Mouse (Mus musculus): ENCODE data around the gene Gm10912.
"Not testable (repeated sequence)": the region's sequence is repeated elsewhere in the genome, so short reads cannot be mapped to it uniquely, and the experiment has no call there.

The Gm10912 gene

DNA sequence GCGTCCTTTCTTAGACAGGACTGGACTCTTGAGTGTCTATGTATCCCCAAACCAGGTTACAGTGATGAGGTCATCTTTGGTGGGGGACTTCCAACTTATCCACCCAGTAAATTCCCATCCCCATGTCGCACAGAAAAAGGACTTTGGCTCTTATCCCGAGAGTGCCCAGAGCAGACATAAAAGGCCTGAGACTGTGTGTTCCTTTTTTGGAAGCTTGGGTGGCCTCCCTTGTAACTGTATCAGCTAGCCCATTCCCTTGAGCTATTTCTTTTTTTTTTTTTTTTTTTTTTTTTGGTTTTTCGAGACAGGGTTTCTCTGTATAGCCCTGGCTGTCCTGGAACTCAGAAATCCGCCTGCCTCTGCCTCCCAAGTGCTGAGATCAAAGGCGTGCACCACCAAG is at the start of gene Gm10912:
Gene Gm10912 (plus strand): TSS at position 301 of the 400 bp plus-strand sequence.
- not testable (repeated sequence) for DNase-seq

DNA sequence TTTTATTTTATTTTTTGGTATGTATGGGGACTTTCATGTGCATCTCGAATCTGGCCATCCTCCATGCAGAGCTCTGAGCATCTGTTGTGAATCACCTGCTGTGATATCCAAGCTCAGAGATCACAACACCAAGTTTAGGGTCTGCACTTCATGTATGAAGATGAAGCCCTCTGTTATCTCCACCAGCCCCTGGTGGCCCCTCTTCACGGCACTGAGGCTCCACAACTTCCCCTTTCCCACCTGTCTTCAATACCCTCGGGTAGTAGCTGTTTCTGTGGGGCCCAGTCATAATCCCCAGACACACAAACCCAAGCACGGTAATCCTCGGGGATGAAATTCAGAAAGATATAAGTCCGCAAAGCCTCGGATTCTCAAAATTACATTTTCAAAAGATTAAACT is 42.5 kb upstream of the Gm10912 start:
- DNase-seq = no peak

DNA sequence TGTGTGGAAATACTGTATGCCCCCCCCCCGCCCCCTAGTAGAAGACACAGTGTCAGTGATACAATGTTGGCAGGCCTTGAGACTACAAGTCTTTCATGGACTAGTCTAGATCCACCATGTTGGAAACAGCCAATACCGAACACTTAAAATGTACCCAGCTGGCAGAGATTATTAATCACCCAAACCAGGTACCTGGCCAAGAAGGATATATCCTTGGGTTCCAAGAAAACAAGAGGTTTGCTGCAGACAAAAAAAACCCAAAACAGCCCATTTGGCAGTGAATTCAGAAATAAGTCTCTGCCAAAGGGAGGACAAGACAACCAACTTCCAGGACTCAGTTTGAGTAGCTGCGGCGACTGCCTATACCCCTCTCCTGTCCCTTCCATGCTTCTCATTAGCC is 41.0 kb upstream of the Gm10912 start:
- no peak for DNase-seq

DNA sequence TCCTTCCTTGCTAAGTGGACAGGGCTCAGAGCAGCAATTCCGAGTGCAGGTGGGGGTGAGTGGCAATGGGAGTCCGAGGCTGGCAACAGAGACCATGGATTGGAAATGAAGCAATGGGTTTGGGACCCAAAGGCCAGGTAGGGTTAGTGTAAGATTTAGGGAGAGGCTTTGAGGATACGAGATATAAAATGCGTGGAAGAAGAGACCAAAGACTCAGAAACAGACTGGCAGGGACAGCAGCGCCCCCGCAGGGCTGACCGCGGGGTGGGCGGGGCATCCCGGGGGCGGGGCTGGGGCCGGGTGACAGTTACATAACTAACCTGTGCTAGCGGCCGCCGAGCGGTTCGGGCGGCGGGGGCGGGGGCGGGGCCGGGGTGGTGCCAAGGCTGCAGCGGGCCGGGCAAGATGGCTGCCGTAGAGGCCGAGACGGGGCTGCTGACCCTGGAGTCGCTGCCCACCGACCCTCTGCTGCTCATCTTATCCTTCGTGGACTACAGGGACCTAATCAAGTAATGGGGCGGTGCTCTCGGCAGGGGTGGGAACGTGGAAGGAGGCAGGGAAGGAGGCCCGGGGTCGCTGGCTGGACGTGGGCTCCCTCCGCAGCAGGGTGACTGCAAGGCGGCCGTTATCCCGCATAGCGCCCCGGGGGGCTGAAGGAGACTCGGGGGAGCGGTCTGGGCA is 38.0 kb upstream of the Gm10912 start, which contains the start of gene Fbxo3:
Gene Fbxo3 (plus strand): TSS at position 264 of the 681 bp plus-strand sequence.
- peak; percentile 91 to 93 for DNase-seq

DNA sequence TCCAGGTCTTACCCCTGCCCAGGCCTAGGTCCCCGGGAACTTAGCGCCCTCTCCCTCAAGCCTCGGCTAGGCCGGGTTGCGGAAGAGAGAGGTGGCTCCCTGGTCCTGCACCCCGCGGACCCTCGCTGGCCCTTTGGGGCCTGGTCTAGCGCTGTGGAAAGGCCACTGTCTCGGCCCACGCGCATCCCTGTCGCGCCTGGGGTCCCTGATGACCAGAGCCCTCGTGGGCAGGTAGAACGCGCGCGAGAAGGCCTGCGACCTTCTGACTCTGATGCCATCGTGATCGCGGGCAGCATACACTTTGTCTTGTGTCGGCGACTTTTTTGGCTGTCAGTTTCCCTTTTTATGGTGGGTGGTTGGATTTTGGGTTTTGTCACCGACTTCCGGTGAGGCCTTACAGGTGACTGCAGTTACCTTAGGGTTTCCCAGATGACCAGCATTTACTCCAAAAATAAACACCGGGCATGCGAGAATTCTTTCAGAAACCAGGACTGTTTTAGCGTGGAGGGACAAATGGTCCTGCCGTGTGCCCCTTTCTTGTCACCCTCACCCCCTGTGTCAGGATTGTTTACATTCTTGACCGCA is 37.4 kb upstream of the Gm10912 start, which contains the start of gene 4931422A03Rik:
Gene 4931422A03Rik (minus strand): TSS at position 223 of the 585 bp plus-strand sequence.
- no peak for DNase-seq

DNA sequence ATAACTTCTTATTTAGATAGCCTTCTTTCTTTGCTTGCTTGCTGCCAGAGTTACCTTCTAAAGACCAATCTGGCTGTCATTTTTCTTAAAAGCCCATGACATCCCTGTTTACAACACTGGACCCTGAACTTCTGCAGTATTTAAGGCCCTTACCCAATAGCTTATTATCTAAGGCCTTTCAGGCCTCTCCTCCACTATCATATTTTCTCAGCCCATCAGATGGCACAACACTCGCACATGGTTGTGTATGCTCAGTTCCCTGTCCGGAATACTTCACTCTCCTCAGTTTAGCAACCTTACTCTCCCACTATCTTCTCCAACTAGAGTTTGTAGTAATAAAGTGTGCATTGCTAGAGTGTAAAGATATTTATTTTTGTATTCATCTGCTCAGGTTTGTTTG is 36.6 kb upstream of the Gm10912 start:
- no peak for DNase-seq

DNA sequence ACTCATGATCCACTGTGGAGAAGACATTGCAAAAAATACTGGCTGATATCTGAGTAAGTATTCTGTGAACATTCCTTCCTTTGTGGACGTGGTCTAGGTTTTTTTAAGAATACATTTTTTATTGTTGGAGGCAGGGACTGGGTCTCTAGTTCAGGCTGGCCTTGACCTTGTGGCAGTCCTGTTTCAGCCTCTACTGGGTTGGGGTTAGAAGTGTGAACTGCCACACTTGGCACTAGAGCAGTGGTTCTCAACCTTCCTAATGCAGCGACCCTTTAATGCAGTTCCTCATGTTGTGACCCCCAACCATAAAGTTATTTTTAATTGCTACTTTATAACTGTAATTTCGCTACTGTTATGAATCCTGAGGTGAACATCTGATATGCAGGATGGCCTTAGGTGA is 35.2 kb upstream of the Gm10912 start:
- no peak for DNase-seq

DNA sequence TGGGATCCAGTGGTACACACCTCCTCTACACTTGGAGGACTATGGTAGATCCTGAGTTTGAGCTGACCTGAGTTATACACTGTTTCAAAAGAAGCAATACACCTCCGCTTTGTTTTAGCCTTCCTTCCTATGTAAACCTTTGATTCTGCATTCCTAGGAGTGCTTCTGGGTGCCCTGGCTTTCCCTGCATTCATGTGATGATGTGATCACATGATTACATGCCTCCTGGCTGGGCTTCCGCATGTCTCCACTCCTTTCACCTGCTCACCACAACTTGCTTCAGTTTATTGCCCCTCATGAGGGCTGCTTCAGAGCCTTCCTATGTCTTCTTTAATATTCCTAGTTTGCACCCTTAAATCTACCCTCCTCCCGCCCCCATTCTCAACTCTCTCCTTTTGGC is 33.6 kb upstream of the Gm10912 start:
- DNase-seq = no peak

DNA sequence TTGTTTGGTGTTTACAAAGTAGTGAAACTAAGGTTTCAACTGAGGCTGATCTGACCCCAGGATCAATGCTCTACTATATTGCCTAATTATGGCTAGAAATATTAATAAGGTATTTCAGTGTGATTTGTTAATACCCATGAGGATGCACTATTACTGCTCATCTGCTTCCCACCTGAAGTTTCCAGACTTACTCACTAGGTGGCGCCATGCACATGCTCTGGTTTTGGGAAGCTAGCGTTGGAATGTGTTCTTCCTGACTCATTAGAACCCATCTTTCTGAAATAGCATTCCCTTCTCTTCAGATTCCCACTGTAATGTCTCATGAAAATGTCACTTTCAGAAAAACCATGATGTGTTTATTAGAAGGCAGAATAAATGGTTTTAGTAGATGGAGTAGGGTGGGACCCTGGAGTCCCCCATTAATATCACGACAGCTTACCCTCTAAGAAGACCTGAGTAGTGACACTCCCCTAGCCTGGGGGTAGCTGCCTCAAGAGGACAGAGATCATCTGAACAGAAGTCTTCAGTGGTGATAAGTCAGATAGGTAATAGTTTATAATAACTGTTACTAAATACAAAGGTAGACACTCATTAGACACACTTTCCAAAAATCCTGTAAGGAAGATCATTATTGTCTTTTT is 30.7 kb upstream of the Gm10912 start:
- DNase-seq = peak in 1 of 2 experiments; percentile 74

DNA sequence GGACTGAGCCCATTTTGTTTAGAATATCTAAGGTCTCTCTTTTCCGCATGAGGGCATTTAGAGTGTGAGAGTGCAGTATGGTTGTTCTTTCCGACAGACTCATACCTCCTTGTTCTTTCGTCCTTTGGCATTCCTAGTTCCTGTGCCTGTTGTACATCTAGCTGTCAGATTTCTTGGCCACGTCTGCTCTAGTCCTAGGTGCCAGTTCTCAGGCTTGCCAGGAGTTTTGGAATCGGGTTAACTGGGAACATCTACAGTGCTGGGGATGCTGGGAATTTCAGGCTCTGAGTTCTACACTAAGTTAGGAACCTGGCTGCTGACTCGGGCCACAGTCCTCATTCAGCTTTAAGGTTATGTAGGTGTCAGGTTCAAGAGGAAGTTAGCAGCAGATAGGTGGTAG is 30.0 kb upstream of the Gm10912 start:
- DNase-seq = no peak

DNA sequence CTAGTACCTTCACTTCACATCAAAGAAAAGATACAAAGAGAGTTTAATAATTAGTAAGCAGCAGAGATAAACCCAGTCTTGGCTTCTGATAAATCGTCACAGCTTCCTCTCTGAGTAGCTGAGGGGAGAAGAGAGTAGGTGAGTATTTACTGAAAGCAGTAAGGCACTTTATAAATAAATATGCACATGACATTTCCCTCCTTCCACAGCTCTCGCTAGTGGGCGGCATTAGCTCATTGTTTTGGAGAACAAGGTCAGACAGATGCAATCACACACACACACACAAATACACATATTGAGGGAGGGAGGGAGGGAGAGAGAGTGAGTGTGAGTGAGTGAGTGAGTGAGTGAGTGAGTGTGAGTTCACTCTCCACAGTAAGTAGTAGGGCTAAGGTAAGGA is 29.3 kb upstream of the Gm10912 start:
- no peak for DNase-seq

DNA sequence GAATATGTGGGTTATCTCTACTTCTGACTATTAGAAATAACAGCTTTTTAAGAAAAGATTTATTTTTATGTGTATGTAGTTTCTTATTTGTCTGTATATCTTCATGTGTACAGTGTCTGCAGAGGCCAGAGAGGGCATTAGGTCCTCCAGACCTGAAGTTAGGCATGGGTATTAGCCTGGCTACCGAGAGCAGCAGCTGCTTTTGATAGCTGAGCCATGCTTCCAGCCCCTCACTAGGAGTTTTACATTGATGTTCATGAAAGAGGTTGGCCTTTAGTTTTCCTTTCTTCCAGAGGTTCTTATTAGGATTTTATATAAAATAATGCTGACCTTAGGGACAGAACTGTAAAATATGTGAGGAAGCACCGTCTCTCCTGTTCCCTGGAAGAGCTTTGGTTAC is 27.4 kb upstream of the Gm10912 start:
- no peak for DNase-seq

DNA sequence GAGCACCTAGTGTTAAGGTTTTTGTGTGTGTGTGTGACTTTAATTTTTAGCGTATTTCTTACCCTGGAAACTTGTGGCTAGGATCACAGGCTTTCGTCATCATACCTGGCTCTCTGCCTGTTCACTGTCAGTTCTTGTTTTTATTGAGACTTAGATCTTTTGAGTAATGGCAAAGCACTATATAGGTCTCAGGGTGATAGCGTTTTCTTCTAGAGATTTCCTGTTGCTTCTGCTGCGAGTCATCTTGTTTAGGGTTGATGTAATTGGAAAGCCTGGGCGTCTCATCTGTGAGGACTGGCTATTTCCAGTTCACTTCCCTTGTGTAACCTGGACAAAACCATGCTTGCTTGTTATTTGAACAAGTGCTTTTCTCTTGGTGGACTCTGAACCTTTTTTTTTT is 24.0 kb upstream of the Gm10912 start:
- no peak for DNase-seq

DNA sequence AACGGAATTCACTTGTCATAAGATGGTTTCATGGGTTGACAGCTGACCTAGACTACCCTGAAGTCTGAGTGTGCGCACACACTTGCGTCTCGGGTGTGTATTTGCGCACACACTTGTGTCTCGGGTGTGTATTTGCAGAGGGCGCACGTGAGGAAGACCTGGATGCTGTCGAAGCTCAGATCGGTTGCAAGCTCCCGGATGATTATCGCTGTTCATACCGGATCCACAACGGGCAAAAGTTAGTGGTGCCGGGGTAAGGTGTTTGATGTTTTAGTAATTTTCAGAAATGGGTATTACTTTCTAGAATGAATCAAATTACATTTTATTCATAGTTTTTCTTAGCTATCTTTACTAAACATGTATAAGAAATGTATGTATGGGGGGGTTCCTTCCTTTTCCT is 22.9 kb upstream of the Gm10912 start:
- DNase-seq = no peak

DNA sequence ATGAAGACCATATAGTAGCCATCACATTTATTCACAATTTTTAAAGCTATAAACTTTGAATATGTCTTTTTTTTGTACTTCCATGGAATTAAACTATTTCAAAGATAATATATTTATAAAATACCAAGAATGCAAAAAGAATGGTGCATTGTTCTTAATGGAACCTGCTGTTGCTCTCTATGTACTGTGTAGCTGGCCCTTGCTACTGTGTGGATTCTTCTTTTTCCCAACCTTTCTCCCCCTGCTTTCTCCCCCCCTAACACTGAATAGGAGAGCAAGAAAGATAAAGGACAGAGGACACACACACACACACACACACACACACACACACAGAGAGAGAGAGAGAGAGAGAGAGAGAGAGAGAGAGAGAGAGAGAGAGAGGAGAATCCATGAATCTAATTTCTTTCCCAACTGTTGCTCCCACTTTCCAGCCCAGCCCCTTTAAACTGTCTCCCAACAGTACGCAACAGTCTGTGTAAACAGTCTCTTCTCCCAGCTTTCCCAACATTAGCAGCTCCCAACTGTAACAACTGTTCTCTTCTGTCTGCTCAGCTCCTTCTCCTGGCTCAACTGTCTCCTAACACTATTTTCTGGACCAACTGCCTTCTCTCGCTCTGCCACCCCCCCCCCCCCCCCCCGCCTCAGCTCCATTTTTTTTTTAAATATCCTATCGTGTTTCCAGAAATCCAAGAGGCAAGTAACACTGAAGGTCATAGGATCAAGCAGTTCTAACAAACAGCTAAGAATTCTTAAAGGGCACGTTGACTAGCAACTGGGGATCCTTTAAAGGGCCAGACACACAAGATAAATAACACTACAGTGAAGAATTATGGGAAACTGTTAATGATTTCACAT is 21.8 kb upstream of the Gm10912 start:
- DNase-seq = peak in 1 of 2 experiments; percentile 15

DNA sequence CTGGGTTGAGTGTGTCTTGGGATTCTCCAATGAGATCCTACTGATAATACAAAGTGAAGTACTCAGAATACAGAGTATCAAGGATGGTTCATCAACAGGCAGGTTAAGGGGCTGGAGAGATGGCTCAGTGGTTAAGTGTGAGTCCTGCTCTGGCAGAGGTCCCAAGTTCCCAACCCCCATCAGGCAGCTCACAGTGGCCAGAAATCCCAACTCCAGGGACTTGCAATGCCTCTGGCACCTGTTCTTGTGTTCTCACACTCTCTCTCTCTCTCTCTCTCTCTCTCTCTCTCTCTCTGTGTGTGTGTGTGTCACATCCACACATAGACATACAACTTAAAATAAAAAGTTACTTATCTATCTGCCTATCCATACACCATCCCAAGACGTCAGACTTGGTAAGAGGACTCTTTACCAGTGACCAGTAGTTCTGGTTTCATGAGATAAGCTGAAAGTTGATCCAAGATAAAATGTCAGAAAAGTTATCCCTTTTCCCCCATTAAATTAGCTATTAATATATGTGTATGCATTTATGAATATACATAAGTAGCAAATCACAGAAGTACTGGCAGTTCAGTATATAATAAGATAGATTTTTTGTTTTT is 21.0 kb upstream of the Gm10912 start:
- peak in 1 of 2 experiments; percentile 33 for DNase-seq

DNA sequence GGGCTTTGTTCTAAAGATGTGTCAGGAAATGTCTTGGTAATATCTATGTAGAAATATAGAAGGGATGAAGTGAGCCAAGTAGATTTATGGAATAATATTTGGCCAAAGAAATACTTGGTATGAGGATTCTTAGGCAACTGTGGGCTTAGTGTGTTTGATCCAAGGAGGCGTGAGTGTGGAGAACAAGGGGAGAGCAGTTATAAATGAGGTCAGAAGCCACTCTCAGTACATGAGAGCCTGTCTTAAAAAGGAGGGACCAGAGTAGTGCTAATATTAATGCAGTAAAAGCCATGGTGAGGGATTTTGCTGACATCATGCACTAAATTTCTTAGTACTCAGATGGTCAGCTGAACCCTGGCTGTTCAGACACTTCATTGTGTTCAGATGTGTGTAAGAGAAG is 7.2 kb upstream of the Gm10912 start:
- DNase-seq = no peak

DNA sequence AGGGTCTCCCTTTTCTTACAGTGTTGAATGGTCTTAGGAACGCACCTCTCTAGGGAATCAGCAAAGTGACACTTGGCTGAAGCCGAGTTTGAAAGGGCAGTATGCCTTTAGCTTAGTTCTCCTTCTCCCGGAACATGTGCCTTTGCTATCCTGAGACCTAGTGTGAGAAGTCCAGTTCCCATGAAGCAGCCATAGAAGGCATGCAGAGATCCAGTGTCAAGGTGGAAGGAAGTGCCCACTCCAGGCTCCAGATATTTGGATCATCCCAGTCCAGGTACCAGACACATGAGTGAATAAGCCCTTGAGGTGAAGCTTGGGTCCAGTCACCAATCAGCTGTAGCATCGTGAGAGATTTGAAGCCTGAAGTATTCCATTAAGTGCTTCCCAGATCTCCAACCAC is 6.7 kb upstream of the Gm10912 start:
- DNase-seq = no peak

DNA sequence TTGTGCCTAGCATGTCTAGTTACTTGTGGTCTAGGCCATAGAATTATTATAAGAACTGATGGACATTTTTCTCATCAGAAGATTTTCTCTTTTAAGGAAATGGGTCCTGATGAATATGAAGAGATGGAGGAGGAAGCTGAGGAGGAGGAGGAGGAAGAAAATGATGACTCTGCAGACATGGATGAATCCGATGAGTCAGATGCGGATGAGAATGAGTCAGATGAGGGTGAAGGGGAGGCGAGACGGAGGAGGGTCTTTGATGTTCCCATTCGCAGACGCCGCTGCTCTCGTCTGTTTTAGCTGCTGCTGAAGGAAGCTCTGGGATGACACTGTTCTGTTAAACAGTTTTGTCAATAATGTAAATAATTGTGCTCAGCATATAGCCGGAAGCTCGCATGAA is 5.8 kb upstream of the Gm10912 start:
- no peak for DNase-seq

DNA sequence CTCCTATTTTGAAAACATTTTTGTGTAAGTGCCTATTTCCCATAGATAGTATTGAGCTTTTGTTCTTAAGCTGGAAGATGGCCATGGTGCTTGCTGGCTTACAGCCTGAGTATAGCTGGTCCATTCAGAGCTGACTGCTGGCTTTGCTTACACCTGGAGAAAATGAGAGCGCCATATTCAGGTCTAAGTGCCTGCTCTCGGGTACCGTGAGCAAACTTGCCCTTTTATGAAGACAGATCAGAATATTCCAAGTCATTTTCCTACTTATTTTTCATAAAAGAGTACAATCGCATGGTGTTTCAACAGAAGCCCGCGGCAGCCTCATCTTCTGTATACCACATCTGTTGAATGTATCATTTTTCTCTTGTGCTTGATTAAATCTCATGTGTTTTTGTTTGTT is 4.6 kb upstream of the Gm10912 start:
- DNase-seq = no peak

DNA sequence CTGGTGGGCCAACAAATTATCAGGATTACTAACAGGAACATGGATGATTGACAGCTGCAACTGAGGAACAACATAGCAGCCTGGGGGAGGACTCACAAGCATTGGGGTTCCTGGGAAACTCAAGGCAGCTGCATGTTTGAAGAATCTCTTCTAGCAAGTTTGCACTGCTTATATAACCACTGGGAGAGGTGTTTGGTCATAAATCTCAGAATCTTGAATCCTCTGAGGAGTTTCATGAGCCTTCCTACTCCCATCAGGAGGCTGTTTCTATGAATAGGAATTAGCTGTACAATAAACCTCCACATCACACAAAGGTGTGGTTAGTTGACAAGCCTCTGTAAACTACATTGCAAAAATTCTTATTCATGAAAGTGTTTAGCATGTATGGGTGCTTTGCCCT is 3.0 kb upstream of the Gm10912 start:
- no peak for DNase-seq

DNA sequence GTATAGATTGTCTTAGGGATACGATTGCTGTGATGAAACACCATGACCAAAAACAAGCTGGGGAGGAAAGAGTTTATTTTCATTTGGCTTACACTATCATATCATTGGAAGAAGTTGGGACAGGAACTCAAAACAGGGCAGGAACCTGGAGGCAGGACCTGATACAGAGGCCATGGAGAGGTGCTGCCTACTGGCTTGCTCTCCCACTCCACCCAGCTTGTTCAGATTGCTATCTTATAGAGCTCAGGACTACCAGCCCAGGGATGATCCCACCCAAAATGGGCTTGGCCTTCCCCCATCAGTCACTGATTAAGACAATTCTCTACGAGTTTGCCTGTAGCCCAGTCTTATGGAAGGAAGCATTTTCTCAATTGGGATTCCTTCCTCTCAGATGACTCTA is 1.5 kb upstream of the Gm10912 start:
- no peak for DNase-seq

DNA sequence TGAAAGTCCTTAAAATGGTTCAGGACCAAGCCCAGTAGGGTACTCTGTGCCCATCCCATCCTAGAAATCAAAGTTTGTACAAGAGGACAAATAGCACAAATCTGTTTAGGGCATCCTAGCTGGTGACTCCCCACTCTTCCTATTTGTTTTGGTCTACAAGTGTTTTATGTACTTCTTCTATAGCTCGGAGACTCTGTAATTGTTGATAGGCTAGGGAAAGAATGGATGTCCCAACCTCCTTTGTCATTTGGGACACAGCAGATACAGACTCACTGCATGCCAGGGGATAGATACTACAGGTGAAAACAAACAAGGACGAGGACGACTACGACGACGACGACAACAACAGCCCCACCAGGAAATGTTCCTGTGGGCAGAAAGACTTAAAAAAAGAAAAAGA is 2.8 kb downstream of the Gm10912 start, which contains the start of gene Gm10799:
Gene Gm10799 (minus strand): TSS at position 101 of the 400 bp plus-strand sequence.
- DNase-seq = not testable (repeated sequence)
